Mouse (Mus musculus) embryonic facial prominence, embryonic 15.5 days (tissue): ENCODE measurements around the gene Myo1d. TPM values are rescaled to one million over a fixed set of nuclear protein-coding genes. Genes with fewer than 3 reads are reported as not detected.

ENCODE experiments used
- ATAC-seq: fragments of 200-750 bp; cut with Nextera tagmentation; 2 replicates; pipeline ENCODE4 v1.8.0; 2017; ENCODE audit warnings: low read depth, moderate TSS enrichment; ENCODE audit not compliant: insufficient number of reproducible peaks, low FRiP score, low TSS enrichment
- H3K27ac ChIP-seq: fragments of 300-500 bp; sonication (generic); replicated peaks from 2 replicates; pipeline ENCODE4 v1.5.1; 2015; ENCODE audit warnings: mild to moderate bottlenecking, inconsistent platforms
- H3K27me3 ChIP-seq: fragments of 300-500 bp; sonication (generic); 2 replicates; pipeline ENCODE4 v1.6.1; 2015; ENCODE audit warnings: inconsistent platforms
- H3K36me3 ChIP-seq: fragments of 300-500 bp; sonication (generic); 2 replicates; pipeline ENCODE4 v1.6.1; 2015; ENCODE audit warnings: mild to moderate bottlenecking, inconsistent platforms
- H3K4me1 ChIP-seq: fragments of 300-500 bp; sonication (generic); 2 replicates; pipeline ENCODE4 v1.6.1; 2015; ENCODE audit warnings: inconsistent platforms
- H3K4me2 ChIP-seq: fragments of 300-500 bp; sonication (generic); replicated peaks from 2 replicates; pipeline ENCODE4 v1.6.1; 2015; ENCODE audit warnings: mild to moderate bottlenecking, inconsistent platforms
- H3K4me3 ChIP-seq: fragments of 300-500 bp; sonication (generic); replicated peaks from 2 replicates; pipeline ENCODE4 v1.5.1; 2015; ENCODE audit warnings: mild to moderate bottlenecking, inconsistent platforms
- H3K9ac ChIP-seq: fragments of 300-500 bp; sonication (generic); 2 replicates; pipeline ENCODE4 v1.6.1; 2015; ENCODE audit warnings: inconsistent platforms
- H3K9me3 ChIP-seq: fragments of 300-500 bp; sonication (generic); replicated peaks from 2 replicates; pipeline ENCODE4 v1.6.1; 2016; ENCODE audit warnings: inconsistent platforms
- WGBS: fragments of 180-500 bp; shearing (Covaris S2); methylation state at CpG from one replicate; pipeline ENCODE4 v1.1.7; 2015; 5-methylcytosine and 5-hydroxymethylcytosine counted together
- polyA plus RNA-seq: library from polyadenylated mRNA; unstranded; fragments of >200 nt; fragmentation: Nextera tagmentation; extraction: Ambion mirVana; gene quantifications from 2 replicates; pipeline ENCODE4 v1.2.1, GENCODE M21; 2015

Myo1d gene
- polyA plus RNA-seq, 1 experiment from 2014 or later: 12.0 TPM

- H3K36me3 ChIP-seq: no peaks in the 10 kb centered on the region
- H3K27ac ChIP-seq: no peak overlapping the region
- no peaks in the 10 kb centered on the region for H3K27me3 ChIP-seq
- H3K4me3 ChIP-seq: no peak overlapping the region
- no peak overlapping the region for H3K4me2 ChIP-seq
- WGBS: 18% methylated on average over 1 of the region's 1 CpGs
- H3K9me3 ChIP-seq: no peaks in the 10 kb centered on the region
- H3K9ac ChIP-seq: no peak overlapping the region
- no peak for ATAC-seq
- no peaks in the 10 kb centered on the region for H3K4me1 ChIP-seq
Measured at GRCm38 (mm10) chr11:80670391-80670790, 109.4 kb downstream of the Myo1d start.

- Histone ChIP-seq H3K4me3 (no peak overlapping the region), H3K9me3 (no peaks in the 10 kb centered on the region), H3K27me3 (no peaks in the 10 kb centered on the region), H3K36me3 (no peaks in the 10 kb centered on the region), H3K4me2 (no peak overlapping the region), H3K9ac (no peak overlapping the region), H3K27ac (no peak overlapping the region), H3K4me1 (no peaks in the 10 kb centered on the region)
- no peak for ATAC-seq
- 70% methylated on average over 4 of the region's 4 CpGs for WGBS
Measured at GRCm38 (mm10) chr11:80669934-80670333, 109.9 kb downstream of the Myo1d start.

- Histone ChIP-seq H3K4me3 (no peak overlapping the region), H3K27ac (no peak overlapping the region), H3K27me3 (no peaks in the 10 kb centered on the region), H3K9ac (no peak overlapping the region), H3K4me2 (no peak overlapping the region), H3K4me1 (no peaks in the 10 kb centered on the region), H3K36me3 (no peaks in the 10 kb centered on the region), H3K9me3 (no peaks in the 10 kb centered on the region)
- ATAC-seq: no peak
- WGBS: 91% methylated on average over 8 of the region's 8 CpGs
Measured at GRCm38 (mm10) chr11:80666211-80666610, 113.6 kb downstream of the Myo1d start.

- Histone ChIP-seq H3K36me3 (no peaks in the 10 kb centered on the region), H3K4me2 (no peak overlapping the region), H3K9me3 (no peaks in the 10 kb centered on the region), H3K4me3 (no peak overlapping the region), H3K27ac (no peak overlapping the region), H3K27me3 (no peaks in the 10 kb centered on the region), H3K4me1 (no peaks in the 10 kb centered on the region), H3K9ac (no peak overlapping the region)
- WGBS: 69% methylated on average over 3 of the region's 3 CpGs
- ATAC-seq: no peak
Measured at GRCm38 (mm10) chr11:80664261-80664660, 115.6 kb downstream of the Myo1d start.

- no peak for ATAC-seq
- WGBS: 86% methylated on average over 5 of the region's 5 CpGs
- Histone ChIP-seq H3K4me3 (no peak overlapping the region), H3K9ac (no peak overlapping the region), H3K9me3 (no peaks in the 10 kb centered on the region), H3K27me3 (no peaks in the 10 kb centered on the region), H3K4me1 (no peaks in the 10 kb centered on the region), H3K27ac (no peak overlapping the region), H3K36me3 (no peaks in the 10 kb centered on the region), H3K4me2 (no peak overlapping the region)
Measured at GRCm38 (mm10) chr11:80645111-80645510, 134.7 kb downstream of the Myo1d start.

GRCm38 (mm10) chr11:80628992-80629865 is 150.6 kb downstream of the Myo1d start:
- H3K9ac ChIP-seq: no peak overlapping the region

GRCm38 (mm10) chr11:80628581-80628980 is 151.2 kb downstream of the Myo1d start:
- Histone ChIP-seq H3K4me2 (no peak overlapping the region), H3K27me3 (no peaks in the 10 kb centered on the region), H3K36me3 (no peaks in the 10 kb centered on the region), H3K4me3 (no peak overlapping the region), H3K4me1 (no peaks in the 10 kb centered on the region), H3K9ac (no peak overlapping the region), H3K9me3 (no peaks in the 10 kb centered on the region), H3K27ac (no peak overlapping the region)
- ATAC-seq: no peak
- 57% methylated on average over 4 of the region's 4 CpGs for WGBS

More at GRCm38 (mm10) chr11:80628992-80629865, 150.6 kb downstream of the Myo1d start:
- Histone ChIP-seq H3K36me3 (no peaks in the 10 kb centered on the region), H3K4me3 (no peak overlapping the region), H3K4me1 (no peaks in the 10 kb centered on the region), H3K4me2 (no peak overlapping the region), H3K27ac (no peak overlapping the region), H3K27me3 (no peaks in the 10 kb centered on the region), H3K9me3 (no peaks in the 10 kb centered on the region)
- 74% methylated on average over 10 of the region's 10 CpGs for WGBS
- no peak for ATAC-seq

GRCm38 (mm10) chr11:80623038-80623380 is 156.8 kb downstream of the Myo1d start:
- H3K27me3 ChIP-seq: no peaks in the 10 kb centered on the region
- no peak overlapping the region; the same call in 1 of the 2 replicates for H3K4me2 ChIP-seq
- no peak for ATAC-seq
- no peak overlapping the region for H3K4me3 ChIP-seq
- no peak overlapping the region for H3K9ac ChIP-seq
- H3K4me1 ChIP-seq: 0 out of 2 replicates have a peak, but pooled peaks cover 7% of the 10 kb centered on the region
- H3K27ac ChIP-seq: no peak overlapping the region
- H3K9me3 ChIP-seq: no peaks in the 10 kb centered on the region
- no peaks in the 10 kb centered on the region for H3K36me3 ChIP-seq
- WGBS: 21% methylated on average over 7 of the region's 7 CpGs

GRCm38 (mm10) chr11:80622233-80623037 is 157.4 kb downstream of the Myo1d start:
- H3K9me3 ChIP-seq: no peaks in the 10 kb centered on the region
- H3K4me2 ChIP-seq: no peak overlapping the region; the same call in 1 of the 2 replicates
- H3K27me3 ChIP-seq: no peaks in the 10 kb centered on the region
- H3K4me3 ChIP-seq: no peak overlapping the region
- H3K27ac ChIP-seq: no peak overlapping the region
- H3K9ac ChIP-seq: no peak overlapping the region
- H3K36me3 ChIP-seq: no peaks in the 10 kb centered on the region
- WGBS: 11% methylated on average over 11 of the region's 11 CpGs
- no peak for ATAC-seq
- H3K4me1 ChIP-seq: 0 out of 2 replicates have a peak, but pooled peaks cover 7% of the 10 kb centered on the region

GRCm38 (mm10) chr11:80614949-80615725 is 164.7 kb downstream of the Myo1d start:
- H3K4me1 ChIP-seq: no peaks in the 10 kb centered on the region
- no peaks in the 10 kb centered on the region for H3K9me3 ChIP-seq
- H3K36me3 ChIP-seq: no peaks in the 10 kb centered on the region
- no peak overlapping the region for H3K4me3 ChIP-seq
- WGBS: 31% methylated on average over 6 of the region's 6 CpGs
- H3K27me3 ChIP-seq: no peaks in the 10 kb centered on the region
- H3K4me2 ChIP-seq: no peak overlapping the region
- ATAC-seq: no peak
- no peak overlapping the region for H3K27ac ChIP-seq
- no peak overlapping the region for H3K9ac ChIP-seq

- no peak overlapping the region for H3K4me3 ChIP-seq
- H3K9ac ChIP-seq: no peak overlapping the region
- no peaks in the 10 kb centered on the region for H3K9me3 ChIP-seq
- H3K27me3 ChIP-seq: no peaks in the 10 kb centered on the region
- H3K36me3 ChIP-seq: no peaks in the 10 kb centered on the region
- no peak for ATAC-seq
- H3K4me2 ChIP-seq: no peak overlapping the region
- WGBS: 32% methylated on average over 5 of the region's 5 CpGs
- H3K4me1 ChIP-seq: no peaks in the 10 kb centered on the region
- H3K27ac ChIP-seq: no peak overlapping the region
Measured at GRCm38 (mm10) chr11:80614418-80614817, 165.4 kb downstream of the Myo1d start.
